Mouse (Mus musculus) hindbrain, postnatal 0 days (tissue): ENCODE measurements around the gene Skap1. TPM values are rescaled to one million over a fixed set of nuclear protein-coding genes. Genes with fewer than 3 reads are reported as not detected.

Experiments used
- ATAC-seq: fragments of 200-750 bp; cut with Nextera tagmentation; 2 replicates; pipeline ENCODE4 v1.8.0; 2017; ENCODE audit warnings: mild to moderate bottlenecking, moderate TSS enrichment, moderate library complexity
- DNase-seq: peaks from one replicate; pipeline ENCODE4 v3.0.0-alpha.2; 2015; ENCODE audit warnings: low spot score
- H3K27ac ChIP-seq: fragments of 300-500 bp; sonication (generic); 2 replicates; pipeline ENCODE4 v1.5.1; 2014; ENCODE audit warnings: mild to moderate bottlenecking
- H3K27me3 ChIP-seq: fragments of 300-500 bp; sonication (generic); 2 replicates; pipeline ENCODE4 v1.6.1; 2014; ENCODE audit warnings: low read length, mixed read lengths; ENCODE audit not compliant: insufficient read depth
- H3K36me3 ChIP-seq: fragments of 300-500 bp; sonication (generic); 2 replicates; pipeline ENCODE4 v1.6.1; 2014; ENCODE audit warnings: low read length, mixed read lengths; ENCODE audit not compliant: insufficient read depth
- H3K4me1 ChIP-seq: fragments of 300-500 bp; sonication (generic); 2 replicates; pipeline ENCODE4 v1.6.1; 2014; ENCODE audit warnings: antibody characterized with exemption, low read length, mixed read lengths; ENCODE audit not compliant: insufficient read depth
- H3K4me2 ChIP-seq: fragments of 300-500 bp; sonication (generic); 2 replicates; pipeline ENCODE4 v1.6.1; 2014; ENCODE audit warnings: low read depth, mild to moderate bottlenecking, low read length, moderate library complexity, mixed read lengths
- H3K4me3 ChIP-seq: fragments of 300-500 bp; sonication (generic); 2 replicates; pipeline ENCODE4 v1.5.1; 2014; ENCODE audit warnings: low read length
- H3K9ac ChIP-seq: fragments of 300-500 bp; sonication (generic); replicated peaks from 2 replicates; pipeline ENCODE4 v1.6.1; 2014; ENCODE audit warnings: mild to moderate bottlenecking, low read length, moderate library complexity, mixed read lengths
- H3K9me3 ChIP-seq: fragments of 300-500 bp; sonication (generic); 2 replicates; pipeline ENCODE4 v1.6.1; 2016; ENCODE audit warnings: low read length, mixed read lengths
- CTCF ChIP-seq: IDR thresholded peaks from 2 replicates; pipeline ENCODE4 v1.5.1; 2016; ENCODE audit warnings: antibody characterized with exemption, control low read depth, low read depth
- WGBS: fragments of 180-500 bp; shearing (Covaris S2); extraction: QIAGEN DNeasy Blood & Tissue Kit; methylation state at CpG from one replicate; pipeline ENCODE4 v1.1.7; 2014; 5-methylcytosine and 5-hydroxymethylcytosine counted together
- polyA plus RNA-seq: library from polyadenylated mRNA; unstranded; fragments of >200 nt; fragmentation: Nextera tagmentation; extraction: Ambion mirVana; gene quantifications from 2 replicates; pipeline ENCODE4 v1.2.1, GENCODE M21; 2015
- total RNA-seq: library from RNA; depleted of rRNA; stranded (reverse); fragments of >200 nt; gene quantifications from 2 replicates; pipeline ENCODE4 v1.2.3, GENCODE M21; 2014; rRNA removed

The Skap1 gene
- total and polyA plus RNA-seq, 2 experiments from 2014 or later: 2.5 to 5.7 TPM

- Histone ChIP-seq H3K4me2 (no peak overlapping the region), H3K27ac (no peak overlapping the region), H3K4me3 (no peak overlapping the region), H3K9ac (no peak overlapping the region), H3K36me3 (no peaks in the 10 kb centered on the region), H3K9me3 (no peaks in the 10 kb centered on the region), H3K27me3 (no peaks in the 10 kb centered on the region), H3K4me1 (no peaks in the 10 kb centered on the region)
- WGBS: 100% methylated on average over 2 of the region's 2 CpGs
- ATAC-seq: no peak
- TF ChIP-seq CTCF: no peak
- no peak for DNase-seq
Measured at GRCm38 (mm10) chr11:96796081-96796480, 331.7 kb downstream of the Skap1 start.

GRCm38 (mm10) chr11:96796586-96796985 lies 332.2 kb downstream of the Skap1 start:
- no peak for ATAC-seq
- Histone ChIP-seq H3K9me3 (no peaks in the 10 kb centered on the region), H3K4me1 (no peaks in the 10 kb centered on the region), H3K27me3 (no peaks in the 10 kb centered on the region), H3K4me3 (no peak overlapping the region), H3K36me3 (0 out of 2 replicates have a peak, but pooled peaks cover 4% of the 10 kb centered on the region), H3K27ac (no peak overlapping the region), H3K4me2 (no peak overlapping the region), H3K9ac (no peak overlapping the region)
- 50% methylated on average over 1 of the region's 1 CpGs for WGBS
- TF ChIP-seq CTCF: peak; percentile 46
- DNase-seq: peak; percentile 51

DNA sequence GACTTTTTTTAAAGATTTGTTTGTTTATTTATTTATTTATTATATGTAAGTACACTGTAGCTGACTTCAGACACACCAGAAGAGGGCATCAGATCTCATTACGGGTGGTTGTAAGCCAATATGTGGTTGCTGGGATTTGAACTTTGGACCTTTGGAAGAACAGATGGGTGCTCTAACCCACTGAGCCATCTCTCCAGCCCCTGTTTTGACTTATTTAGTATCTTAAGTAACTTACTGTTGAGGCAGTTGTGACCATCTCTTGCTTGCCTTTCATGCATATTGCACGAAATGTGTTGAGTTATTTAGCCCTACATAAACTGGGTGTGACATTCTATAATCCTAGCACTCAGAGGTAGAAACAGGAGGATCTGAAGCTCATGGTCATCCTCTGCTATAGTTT lies 335.1 kb downstream of the Skap1 start:
- Histone ChIP-seq H3K4me3 (no peak overlapping the region), H3K9me3 (no peaks in the 10 kb centered on the region), H3K9ac (no peak overlapping the region), H3K4me2 (no peak overlapping the region), H3K4me1 (no peaks in the 10 kb centered on the region), H3K27me3 (no peaks in the 10 kb centered on the region), H3K27ac (no peak overlapping the region), H3K36me3 (peaks cover 21% of the 10 kb centered on the region)
- TF ChIP-seq CTCF: no peak
- 90% methylated on average over 2 of the region's 2 CpGs for WGBS
- DNase-seq (no peak), ATAC-seq (no peak)

- Histone ChIP-seq H3K27me3 (no peaks in the 10 kb centered on the region), H3K27ac (no peak overlapping the region), H3K36me3 (peaks cover 47% of the 10 kb centered on the region), H3K9me3 (no peaks in the 10 kb centered on the region), H3K4me2 (no peak overlapping the region), H3K9ac (no peak overlapping the region), H3K4me1 (no peaks in the 10 kb centered on the region), H3K4me3 (no peak overlapping the region)
- TF ChIP-seq CTCF: no peak
- ATAC-seq: no peak
- DNase-seq: no peak
- 95% methylated on average over 5 of the region's 5 CpGs for WGBS
Measured at GRCm38 (mm10) chr11:96805606-96806005, 341.2 kb downstream of the Skap1 start.

DNA sequence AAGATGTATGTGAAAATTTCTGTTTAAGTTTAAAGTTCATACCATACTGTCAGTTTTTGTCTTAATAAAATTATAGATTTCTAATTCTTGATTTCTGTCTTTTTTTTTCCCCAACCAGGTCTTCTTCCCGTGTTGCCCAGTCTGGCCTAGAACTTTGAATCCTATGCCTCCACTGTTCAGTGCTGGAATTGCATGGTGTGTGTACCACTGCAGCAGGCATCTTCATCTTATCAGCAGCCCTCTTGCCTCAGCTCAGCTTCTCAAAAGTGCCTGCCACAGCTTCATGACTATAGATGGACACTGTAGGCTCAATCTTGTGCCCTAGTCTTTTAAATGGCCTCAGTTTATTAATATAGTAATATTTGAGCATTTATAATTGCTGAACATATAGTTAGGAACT lies 343.7 kb downstream of the Skap1 start:
- no peak overlapping the region for H3K4me3 ChIP-seq
- ATAC-seq (no peak), DNase-seq (peak; percentile 37)
- no peak overlapping the region for H3K4me2 ChIP-seq
- TF ChIP-seq CTCF: peak; percentile 55; the same call in 1 of the 2 replicates
- no peaks in the 10 kb centered on the region for H3K4me1 ChIP-seq
- no peaks in the 10 kb centered on the region for H3K9me3 ChIP-seq
- H3K36me3 ChIP-seq: peaks cover 38% of the 10 kb centered on the region
- H3K9ac ChIP-seq: no peak overlapping the region
- WGBS: 41% methylated on average over 1 of the region's 1 CpGs
- no peak overlapping the region for H3K27ac ChIP-seq
- H3K27me3 ChIP-seq: no peaks in the 10 kb centered on the region

Other genes starting within 250 kb of the Skap1 start
- 0.40 TPM in 1 of 2 replicates, not detected in the other for gene Hoxb9, start 193.1 kb upstream of the Skap1 start, total RNA-seq
- 0.13 TPM in 1 of 2 replicates, not detected in the other for gene Hoxb9, start 193.1 kb upstream of the Skap1 start, polyA plus RNA-seq
- 28.0 and 66.5 TPM in 2 replicates for gene Hoxb8, start 182.7 kb upstream of the Skap1 start, total RNA-seq
- gene Hoxb8, start 182.7 kb upstream of the Skap1 start, polyA plus RNA-seq: 4.6 and 6.2 TPM in 2 replicates
- gene Hoxb7, start 178.0 kb upstream of the Skap1 start, total RNA-seq: 11.0 and 21.7 TPM in 2 replicates
- 10.1 and 16.8 TPM in 2 replicates for gene Hoxb7, start 178.0 kb upstream of the Skap1 start, polyA plus RNA-seq
- gene Hoxb6, start 172.1 kb upstream of the Skap1 start, total RNA-seq: 23.2 and 30.2 TPM in 2 replicates
- gene Hoxb6, start 172.1 kb upstream of the Skap1 start, polyA plus RNA-seq: 29.0 and 36.3 TPM in 2 replicates
- 16.5 and 24.3 TPM in 2 replicates for gene Hoxb5, start 161.3 kb upstream of the Skap1 start, total RNA-seq
- gene Hoxb5, start 161.3 kb upstream of the Skap1 start, polyA plus RNA-seq: 109 and 113 TPM in 2 replicates
- 4.2 and 8.6 TPM in 2 replicates for gene Hoxb4, start 146.3 kb upstream of the Skap1 start, total RNA-seq
- gene Hoxb4, start 146.3 kb upstream of the Skap1 start, polyA plus RNA-seq: 2.4 and 3.3 TPM in 2 replicates
- gene Hoxb3, start 141.3 kb upstream of the Skap1 start, total RNA-seq: 42.1 and 42.2 TPM in 2 replicates
- gene Hoxb3, start 141.3 kb upstream of the Skap1 start, polyA plus RNA-seq: 6.6 and 8.1 TPM in 2 replicates
- 35.4 and 36.4 TPM in 2 replicates for gene Hoxb2, start 114.1 kb upstream of the Skap1 start, total RNA-seq
- 11.6 and 13.1 TPM in 2 replicates for gene Hoxb2, start 114.1 kb upstream of the Skap1 start, polyA plus RNA-seq
- 0.21 TPM in 1 of 2 replicates, not detected in the other for gene Hoxb1, start 98.8 kb upstream of the Skap1 start, total RNA-seq
- gene Hoxb1, start 98.8 kb upstream of the Skap1 start, polyA plus RNA-seq: 0.08 and 0.24 TPM in 2 replicates